Mouse (Mus musculus): ENCODE data around the gene Tnrc6b. TPM values are rescaled to one million over a fixed set of nuclear protein-coding genes. Genes with fewer than 3 reads are reported as not detected.
A peak's percentile ranks its signal among the peaks of the same experiment; 100 is the strongest.

The Tnrc6b gene
- total RNA-seq, 2 experiments from 2014 or later = 127 to 130 TPM

DNA sequence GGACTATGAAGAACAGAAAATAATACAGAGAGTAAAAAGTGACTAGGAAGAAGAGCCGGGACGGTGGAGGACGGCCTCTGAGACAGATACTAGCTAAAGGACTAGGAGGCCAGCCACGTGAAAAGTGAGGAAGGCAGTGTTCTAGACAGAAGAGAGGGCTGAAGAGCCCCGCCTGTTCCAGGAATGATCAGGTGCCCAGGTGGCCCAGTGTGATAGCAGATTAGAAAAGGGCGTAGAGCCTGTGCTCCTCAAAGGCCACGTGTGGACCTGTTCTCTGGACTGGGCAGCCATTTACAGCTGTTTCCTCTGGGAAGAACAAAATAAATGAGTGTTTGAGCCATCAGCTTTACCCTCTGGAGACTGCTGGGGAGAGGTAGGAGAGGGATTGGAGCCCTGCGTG lies 49.8 kb downstream of the Tnrc6b start:
- intact Hi-C loops (cut with DNase I) = no loop called here

DNA sequence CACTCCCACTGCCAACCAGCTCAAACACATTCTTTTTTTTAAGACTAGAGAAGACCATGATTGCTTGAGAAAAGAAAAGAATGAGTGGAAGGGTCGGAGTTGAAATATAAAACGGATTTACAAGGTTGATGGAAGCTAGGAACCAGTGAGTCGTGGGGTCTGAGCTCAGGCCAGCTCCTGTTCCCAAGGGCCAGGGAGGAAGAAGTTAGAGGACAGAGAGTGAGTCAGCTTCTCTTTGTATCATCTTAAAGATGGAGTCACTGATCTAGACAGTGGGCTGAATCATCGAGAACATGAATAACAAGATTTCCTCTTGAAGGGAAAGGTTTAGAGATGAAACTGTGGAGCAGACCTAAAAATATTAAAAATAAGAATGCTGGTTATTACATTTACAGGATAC lies 51.5 kb downstream of the Tnrc6b start:
- intact Hi-C loops (cut with DNase I) = no loop called here
- no peak for DNase-seq (ENCODE audit: extremely low spot score in 1 of 2, low spot score in 2 of 2)

More for the DNA sequence above, 49.8 kb downstream of the Tnrc6b start:
- DNase-seq (ENCODE audit: extremely low spot score in 1 of 2, low spot score in 2 of 2) = no peak

DNA sequence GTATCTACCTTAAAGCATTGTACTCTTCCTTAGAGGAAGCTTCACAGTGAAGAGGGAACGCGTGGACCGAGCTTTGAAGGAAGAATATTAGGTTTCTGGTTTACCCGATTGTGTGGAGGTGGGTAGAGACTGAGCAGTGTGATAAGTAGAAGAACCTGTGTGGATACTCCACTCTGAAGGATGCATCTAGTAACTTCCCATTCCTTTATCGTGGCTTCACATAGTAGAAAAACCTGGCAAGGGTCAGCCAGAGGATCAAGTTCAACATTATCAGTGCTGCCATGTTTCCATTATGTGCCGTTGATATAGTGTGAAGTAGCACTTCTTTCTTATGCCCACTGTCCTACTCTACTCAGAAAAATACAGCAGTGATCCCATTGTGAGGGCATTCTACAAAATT lies 53.6 kb downstream of the Tnrc6b start:
- no peak for DNase-seq (ENCODE audit: extremely low spot score in 1 of 2, low spot score in 2 of 2)
- intact Hi-C loops (cut with DNase I) = no loop called here

DNA sequence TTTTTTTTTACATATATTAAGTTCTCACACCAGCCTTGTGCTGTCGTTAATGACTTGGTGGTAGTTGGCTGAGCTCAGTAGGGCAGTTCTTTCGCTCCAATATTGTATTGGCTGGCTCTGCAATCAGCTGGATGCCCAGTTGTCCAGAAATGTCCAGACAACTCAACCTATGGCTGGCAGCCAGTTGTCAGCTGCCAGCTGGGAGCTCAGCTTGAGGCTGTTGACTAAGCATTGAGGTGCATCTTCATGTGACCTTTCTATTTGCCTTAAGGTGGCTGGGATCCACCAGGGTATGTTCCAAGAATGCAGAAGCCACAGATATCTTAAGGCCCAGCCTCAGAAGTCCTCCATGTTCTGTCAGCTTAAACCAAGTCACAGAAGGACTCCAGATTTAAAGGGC lies 54.3 kb downstream of the Tnrc6b start:
- no peak for DNase-seq (ENCODE audit: extremely low spot score in 1 of 2, low spot score in 2 of 2)
- intact Hi-C loops (cut with DNase I) = no loop called here

DNA sequence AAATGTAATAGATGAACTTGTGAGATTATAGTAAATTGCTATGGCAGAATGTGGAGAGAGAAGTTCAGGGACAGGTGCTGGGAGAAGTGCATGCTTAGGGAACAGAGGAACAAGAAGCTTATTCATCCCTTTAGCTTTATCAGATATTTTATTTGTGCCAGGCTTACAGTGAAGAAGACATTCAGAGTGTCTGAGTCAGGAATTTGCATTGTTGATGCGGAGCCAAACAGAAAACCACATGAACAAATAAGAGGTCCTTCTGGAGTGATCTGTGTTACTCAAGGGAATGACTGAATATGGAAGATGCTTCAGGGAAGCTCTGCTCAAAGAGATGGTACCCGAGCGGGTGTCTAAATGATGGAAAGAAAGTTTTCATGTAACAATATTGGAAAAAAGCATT lies 57.1 kb downstream of the Tnrc6b start:
- DNase-seq (ENCODE audit: extremely low spot score in 1 of 2, low spot score in 2 of 2) = no peak
- intact Hi-C loops (cut with DNase I) = no loop called here

DNA sequence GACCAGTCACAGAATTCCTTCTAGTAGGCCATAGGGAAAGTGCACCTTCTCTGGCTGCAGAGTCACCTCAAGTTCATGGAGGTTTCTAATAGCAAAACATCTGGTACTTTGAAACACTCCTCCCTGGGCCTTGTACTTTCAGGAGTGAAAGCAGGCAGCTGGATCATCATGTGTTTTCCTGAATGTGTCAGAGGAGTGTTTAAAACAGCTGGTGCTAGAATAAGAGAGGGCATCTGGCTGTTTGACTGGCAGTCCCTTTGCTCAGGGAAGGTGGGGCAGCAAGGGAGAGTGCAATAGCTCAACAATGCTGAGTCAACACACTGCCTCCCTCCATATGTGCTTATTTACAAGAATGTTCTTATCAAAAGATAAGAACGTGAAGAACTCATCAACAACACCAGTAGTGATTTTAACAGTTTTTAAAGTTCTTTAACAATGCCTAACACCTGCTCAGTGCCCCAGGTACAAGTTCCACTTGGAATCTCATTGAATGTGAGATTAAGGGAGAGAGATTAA lies 60.9 kb downstream of the Tnrc6b start:
- no peak for DNase-seq (ENCODE audit: extremely low spot score in 1 of 2, low spot score in 2 of 2)
- intact Hi-C loops (cut with DNase I) = no loop called here

DNA sequence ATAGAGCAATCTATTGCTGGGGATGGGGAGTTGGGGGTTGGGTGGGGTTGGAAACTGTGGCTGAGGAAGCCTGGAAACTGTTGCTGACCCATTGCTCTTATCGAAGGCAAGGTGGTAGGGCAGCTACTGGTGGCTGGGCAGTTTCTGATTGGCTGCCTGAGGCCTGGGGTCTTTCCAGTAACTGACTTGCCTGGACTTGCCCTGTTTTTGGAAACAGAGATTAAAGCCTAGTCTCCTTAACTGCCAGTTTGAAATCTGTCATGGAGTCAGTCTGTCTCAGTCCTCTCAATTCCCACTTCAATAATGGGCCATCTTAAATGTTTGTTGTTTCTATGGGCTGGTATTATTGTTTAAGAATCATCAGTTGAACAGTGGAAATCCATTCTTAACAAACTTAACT lies 63.6 kb downstream of the Tnrc6b start:
- DNase-seq (ENCODE audit: extremely low spot score in 1 of 2, low spot score in 2 of 2) = no peak
- intact Hi-C loops (cut with DNase I) = no loop called here

DNA sequence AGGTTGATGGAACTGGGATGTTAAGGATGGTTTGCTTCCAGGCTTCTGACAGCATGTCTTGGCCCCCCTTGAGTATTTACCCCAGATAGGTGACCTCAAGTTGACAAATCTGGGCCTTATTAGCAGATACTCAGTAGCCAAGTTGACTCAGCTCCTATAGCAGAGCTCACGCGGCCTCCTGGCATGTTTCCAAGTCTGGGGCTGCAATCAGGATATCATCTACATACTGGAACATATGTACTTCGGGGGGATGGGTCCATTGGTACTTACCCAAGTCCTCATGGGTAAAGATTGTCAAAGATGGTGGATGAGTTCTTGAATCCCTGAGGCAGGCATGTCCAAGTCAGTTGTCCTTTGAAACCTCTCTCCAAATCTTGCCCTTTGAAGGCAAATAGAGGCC lies 67.9 kb downstream of the Tnrc6b start:
- intact Hi-C loops (cut with DNase I) = no loop called here
- no peak for DNase-seq (ENCODE audit: extremely low spot score in 1 of 2, low spot score in 2 of 2)

DNA sequence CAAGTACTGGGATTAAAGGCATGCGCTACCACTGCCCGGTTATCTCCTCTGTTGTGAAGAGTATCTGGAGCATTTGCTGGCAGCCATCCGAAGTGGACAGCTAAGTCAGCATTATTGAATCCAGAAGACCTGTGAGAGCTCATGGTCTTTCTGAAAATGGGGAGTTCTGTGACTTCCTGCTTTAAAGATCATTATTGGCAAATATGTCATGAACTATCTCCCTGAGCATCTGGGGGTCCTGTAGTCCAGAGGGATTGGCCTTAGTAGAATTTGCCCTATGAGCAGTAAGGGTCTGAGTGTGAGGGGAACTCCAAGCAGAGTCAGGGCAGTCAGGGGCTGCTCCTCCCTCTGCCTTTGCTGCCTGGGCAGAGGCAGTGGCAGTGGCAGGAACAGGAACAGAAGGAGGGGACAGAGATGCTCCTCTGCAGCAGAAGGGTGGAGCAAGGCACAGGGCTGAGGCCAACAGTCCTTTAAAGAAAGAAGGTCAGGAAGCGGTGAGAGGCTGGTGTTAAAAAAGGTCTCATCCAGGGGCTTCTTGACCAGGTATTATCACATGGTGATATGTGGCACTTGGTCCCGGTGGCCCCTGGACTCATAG lies 69.1 kb downstream of the Tnrc6b start:
- intact Hi-C loops (cut with DNase I) = loop anchor here (10.0 kb wide), 1 partner anchor 45 kb away; no protein-coding TSS in a partner anchor
- no peak for DNase-seq (ENCODE audit: extremely low spot score in 1 of 2, low spot score in 2 of 2)

DNA sequence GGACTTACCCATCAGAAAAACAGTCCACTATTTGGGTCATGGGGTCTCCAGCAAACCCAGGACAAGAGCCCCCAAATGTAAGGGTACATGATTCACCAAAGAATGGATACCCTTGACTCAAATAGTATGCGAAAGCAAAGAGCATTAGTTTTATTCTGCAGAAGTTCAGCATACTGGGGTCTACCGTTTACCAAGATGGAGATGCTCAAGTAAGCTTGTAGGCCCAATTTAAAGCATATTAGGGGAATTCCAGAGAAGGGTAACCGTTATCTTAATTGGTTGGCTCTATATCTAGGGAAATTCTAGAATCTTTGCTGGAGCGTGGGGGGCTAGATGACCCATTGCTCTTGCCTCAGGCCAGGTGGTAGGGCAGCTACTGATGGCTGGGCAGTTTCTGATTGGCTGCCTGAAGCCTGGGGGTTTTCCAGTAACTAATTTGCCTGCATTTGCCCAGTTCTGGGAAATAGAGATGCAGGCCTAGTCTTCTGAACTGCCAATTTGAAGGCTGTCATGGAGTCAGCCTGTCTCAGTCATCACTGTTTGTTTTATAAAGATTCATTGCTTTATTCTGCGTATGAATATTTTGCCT lies 70.2 kb downstream of the Tnrc6b start:
- no peak for DNase-seq (ENCODE audit: extremely low spot score in 1 of 2, low spot score in 2 of 2)

DNA sequence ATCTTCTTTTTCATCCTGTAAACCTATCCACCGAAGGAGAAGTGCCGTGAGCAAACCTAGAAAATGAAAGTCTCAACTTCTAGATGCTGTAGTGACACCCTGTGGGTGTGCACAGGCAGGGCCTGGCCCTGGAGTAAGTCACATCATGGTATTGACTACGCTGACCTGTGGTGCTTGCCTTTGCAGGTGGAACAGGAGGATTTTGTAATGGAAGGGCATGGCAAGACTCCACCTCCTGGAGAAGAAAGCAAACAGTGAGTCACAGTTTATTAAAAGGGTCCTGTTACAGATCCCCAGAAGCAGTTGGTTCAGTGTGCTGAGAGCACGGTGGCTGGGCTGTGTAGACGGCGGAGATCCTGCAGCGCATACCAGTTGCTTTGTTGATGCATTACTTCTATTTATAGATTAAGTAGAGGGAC lies 73.4 kb downstream of the Tnrc6b start:
- no peak for DNase-seq (ENCODE audit: extremely low spot score in 1 of 2, low spot score in 2 of 2)
- intact Hi-C loops (cut with DNase I) = loop anchor here (10.0 kb wide), 1 partner anchor 50 kb away; no protein-coding TSS in a partner anchor

More for the DNA sequence above, 70.2 kb downstream of the Tnrc6b start:
- intact Hi-C loops (cut with DNase I) = loop anchor here (10.0 kb wide), 1 partner anchor 47 kb away; no protein-coding TSS in a partner anchor

DNA sequence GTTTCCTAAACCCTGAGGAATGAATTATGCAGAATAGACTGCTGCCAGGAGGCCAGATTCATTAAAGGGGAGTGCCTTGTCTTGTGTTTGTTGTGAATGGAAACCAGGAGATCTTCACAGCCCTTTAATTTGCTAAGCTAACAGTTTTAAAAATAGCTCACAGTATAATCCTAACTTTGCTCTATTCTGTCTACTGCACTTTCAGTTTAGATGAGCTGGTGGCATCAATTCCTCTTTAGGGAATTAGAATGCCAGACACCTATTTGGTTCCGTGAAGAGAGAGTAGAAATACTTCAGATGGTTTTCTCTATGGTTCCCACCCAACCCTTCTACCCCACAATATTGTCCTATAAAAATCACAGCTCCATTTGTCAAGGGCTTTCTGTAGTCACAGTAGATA lies 74.6 kb downstream of the Tnrc6b start:
- intact Hi-C loops (cut with DNase I) = loop anchor here (10.0 kb wide), 1 partner anchor 51 kb away; no protein-coding TSS in a partner anchor
- DNase-seq (ENCODE audit: extremely low spot score in 1 of 2, low spot score in 2 of 2) = no peak

DNA sequence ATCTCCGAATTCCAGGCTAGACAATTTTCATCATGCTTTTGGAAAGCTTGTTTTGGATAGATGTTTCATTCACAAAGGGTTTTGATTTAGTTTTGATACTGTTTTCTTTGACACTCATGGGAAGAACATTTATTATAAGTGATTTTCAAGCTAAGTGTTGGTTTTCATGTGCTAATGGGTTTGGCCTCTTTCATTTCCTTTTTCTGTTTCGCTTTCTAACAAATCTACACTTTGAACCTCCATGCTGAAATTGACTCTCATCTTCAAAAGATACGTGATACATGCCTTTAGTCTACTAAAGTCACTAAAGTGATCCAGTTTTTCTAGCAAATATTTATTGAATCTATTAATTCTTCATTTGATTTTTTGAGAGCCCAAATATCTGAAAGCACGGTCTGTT lies 76.6 kb downstream of the Tnrc6b start:
- intact Hi-C loops (cut with DNase I) = loop anchor here (10.0 kb wide), 1 partner anchor 53 kb away; no protein-coding TSS in a partner anchor
- no peak for DNase-seq (ENCODE audit: extremely low spot score in 1 of 2, low spot score in 2 of 2)

DNA sequence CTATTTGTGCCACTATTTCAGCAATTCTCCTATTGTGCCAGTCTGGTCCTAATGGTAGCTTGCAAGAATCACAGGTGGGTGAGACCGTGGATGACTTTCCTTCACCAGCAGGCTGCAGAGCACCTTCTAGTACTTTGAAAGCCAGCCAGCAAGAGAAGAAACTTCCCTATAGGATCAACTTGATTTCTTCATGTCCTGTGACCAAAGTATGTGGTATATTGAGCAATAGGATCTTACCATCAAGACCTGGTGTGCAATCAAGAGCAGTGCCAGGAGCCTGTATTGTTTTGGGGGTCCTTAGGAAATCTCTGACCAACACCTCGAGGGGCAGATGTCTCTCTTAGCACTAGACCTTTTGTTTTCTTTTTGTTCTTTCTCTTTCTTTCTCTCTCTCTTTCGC lies 81.4 kb downstream of the Tnrc6b start:
- intact Hi-C loops (cut with DNase I) = no loop called here
- DNase-seq (ENCODE audit: extremely low spot score in 1 of 2, low spot score in 2 of 2) = no peak

DNA sequence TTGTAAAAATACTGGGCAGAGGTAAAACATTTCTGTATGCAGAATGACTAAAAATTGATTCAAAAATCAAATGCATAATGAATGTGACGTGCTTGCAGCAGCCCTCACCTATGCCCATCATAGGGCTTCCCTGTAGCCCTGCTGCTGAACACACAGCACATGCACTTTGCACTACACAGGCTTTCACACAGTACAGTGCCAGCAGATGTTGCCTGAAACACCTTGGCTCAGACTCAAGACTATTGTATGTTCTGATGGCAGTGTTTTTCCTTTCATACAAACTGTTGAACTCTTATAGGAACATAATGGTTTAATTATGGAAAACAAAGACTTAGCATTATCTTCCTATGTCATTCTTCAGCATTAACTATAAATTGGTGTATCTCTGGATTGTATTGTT lies 84.0 kb downstream of the Tnrc6b start:
- no peak for DNase-seq (ENCODE audit: extremely low spot score in 1 of 2, low spot score in 2 of 2)
- intact Hi-C loops (cut with DNase I) = loop anchor here (5.0 kb wide), 1 partner anchor 83 kb away; the partner anchor contains the start of gene Tnrc6b

DNA sequence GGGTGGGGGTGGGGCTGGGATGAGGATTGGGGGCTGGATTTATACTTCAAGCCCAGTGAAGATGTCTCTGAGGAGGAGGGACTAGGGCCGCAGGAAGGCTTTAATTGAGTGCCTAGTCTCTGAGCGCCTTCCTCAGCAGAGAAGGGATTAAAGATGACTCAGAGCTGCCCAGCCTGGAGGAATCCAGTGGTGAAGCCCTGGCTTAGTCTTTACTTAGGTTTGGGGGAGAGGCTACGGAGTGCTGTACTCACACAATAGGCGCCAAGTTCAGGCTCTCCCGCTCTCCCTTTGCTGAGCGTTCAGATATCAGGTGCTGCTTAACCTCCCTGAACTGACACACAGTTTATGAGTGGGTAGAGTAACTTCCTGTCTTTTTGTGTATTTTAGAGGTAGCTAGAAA lies 86.6 kb downstream of the Tnrc6b start:
- intact Hi-C loops (cut with DNase I) = loop anchor here (5.0 kb wide), 1 partner anchor 85 kb away; the partner anchor contains the start of gene Tnrc6b
- peak; percentile 13 to 28 for DNase-seq (ENCODE audit: extremely low spot score in 1 of 2, low spot score in 2 of 2)

DNA sequence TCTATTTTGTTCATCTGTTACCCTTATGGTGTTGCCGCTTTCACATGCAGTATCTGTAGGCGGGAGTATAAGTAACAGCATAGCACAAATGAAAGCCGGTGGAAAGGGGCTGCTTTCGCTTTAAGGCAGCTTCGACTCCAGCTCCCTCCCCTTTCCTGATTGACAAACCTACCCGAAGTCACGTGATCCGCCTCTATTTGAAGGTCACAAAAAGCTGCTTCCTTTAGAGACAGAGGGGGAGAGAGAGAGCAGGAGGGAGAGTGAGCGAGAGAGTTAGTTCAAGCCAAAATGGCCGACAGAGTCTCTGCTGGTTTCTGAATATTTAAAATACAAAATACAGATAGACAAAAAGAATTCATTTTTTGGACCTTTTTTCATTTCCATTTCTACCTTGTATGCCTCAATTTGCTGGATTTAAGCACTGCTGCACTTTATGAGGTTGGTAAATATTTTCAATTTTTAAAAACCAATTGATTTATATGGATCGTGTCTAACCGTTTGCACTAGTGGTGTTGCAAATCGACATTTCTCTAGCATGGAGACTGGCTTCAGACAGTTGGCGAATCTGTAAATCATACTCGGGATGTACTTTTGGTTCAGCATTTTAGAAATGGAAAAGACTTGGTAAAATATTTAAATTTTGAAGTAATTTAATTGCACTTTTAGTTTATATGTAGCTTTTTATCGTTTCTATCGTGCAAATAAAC lies 87.4 kb downstream of the Tnrc6b start:
- intact Hi-C loops (cut with DNase I) = loop anchor here (5.0 kb wide), 1 partner anchor 86 kb away; the partner anchor contains the start of gene Tnrc6b
- DNase-seq (ENCODE audit: extremely low spot score in 1 of 2, low spot score in 2 of 2) = peak; percentile 91 to 96

DNA sequence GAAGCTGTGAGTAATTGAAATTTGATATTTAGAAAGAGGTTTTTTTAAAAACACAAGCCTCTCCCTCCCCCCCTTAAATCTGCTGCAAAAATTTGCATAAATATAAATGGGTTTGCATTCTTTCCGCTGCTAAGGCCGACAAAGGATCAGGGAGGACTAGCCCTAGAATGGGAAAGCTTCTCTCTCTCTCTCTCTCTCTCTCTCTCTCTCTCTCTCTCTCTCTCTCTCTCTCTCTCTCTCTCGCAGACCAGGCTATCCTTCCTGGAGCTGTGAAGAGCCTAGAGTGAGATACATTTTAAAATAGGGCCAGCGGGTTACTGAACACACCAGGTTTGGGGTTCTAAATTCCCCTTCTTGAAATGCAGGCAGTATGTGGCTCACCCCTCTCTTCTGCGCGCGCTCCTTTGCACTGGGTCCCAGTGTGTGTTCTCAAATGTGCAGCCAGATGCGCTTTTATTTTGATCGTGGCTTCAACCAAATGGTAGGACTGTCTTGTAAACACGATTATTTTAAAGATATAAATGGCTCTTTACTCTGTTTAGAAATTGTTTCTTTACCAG lies 88.0 kb downstream of the Tnrc6b start:
- DNase-seq (ENCODE audit: extremely low spot score in 1 of 2, low spot score in 2 of 2) = peak; percentile 43 to 46
- intact Hi-C loops (cut with DNase I) = loop anchor here (5.0 kb wide), 1 partner anchor 87 kb away; the partner anchor contains the start of gene Tnrc6b

DNA sequence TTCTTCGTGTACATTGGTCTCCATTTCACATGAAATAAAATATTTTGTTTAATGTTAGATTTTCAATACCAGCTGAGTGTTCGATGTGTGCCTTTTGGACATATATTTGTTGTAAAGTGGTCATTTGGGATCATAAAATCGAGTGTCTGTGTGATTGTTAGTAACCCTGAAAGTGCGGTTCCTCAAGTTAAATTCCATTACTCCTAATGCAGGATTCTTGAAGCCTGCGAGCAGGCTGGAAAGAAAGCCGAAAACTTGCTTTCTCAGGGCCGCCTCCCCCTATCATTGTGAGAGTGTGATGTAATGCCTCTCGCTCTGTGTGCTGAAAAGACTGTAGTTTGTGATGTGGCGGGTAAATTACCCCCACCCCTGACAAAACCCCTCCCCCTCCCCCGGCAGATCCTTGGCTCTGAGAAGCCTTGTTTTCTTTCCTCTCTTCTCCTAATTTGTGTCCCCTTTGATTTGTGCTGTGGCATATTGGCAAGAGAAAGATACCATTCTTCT lies 88.6 kb downstream of the Tnrc6b start:
- DNase-seq (ENCODE audit: extremely low spot score in 1 of 2, low spot score in 2 of 2) = peak; percentile 40 to 59
- intact Hi-C loops (cut with DNase I) = loop anchor here (5.0 kb wide), 1 partner anchor 87 kb away; the partner anchor contains the start of gene Tnrc6b
